Mouse (Mus musculus) kidney, adult 2 months (tissue): ENCODE measurements around the gene Wdfy3. TPM values are rescaled to one million over a fixed set of nuclear protein-coding genes. Genes with fewer than 3 reads are reported as not detected.

Experiments used
- DNase-seq: peaks from one replicate; pipeline ENCODE4 v3.0.0; 2021
- H3K27ac ChIP-seq: fragments of 200-500 bp; 2 replicates; pipeline ENCODE4 v1.5.1; 2012; ENCODE audit warnings: low read depth, low read length, control low read depth, inconsistent platforms; ENCODE audit not compliant: insufficient read depth
- H3K27me3 ChIP-seq: fragments of 200-500 bp; replicated peaks from 2 replicates; pipeline ENCODE4 v1.6.1; 2012; ENCODE audit warnings: mild to moderate bottlenecking, moderate library complexity, low read length, inconsistent platforms; ENCODE audit not compliant: control insufficient read depth, insufficient read depth
- H3K36me3 ChIP-seq: fragments of 200-500 bp; 2 replicates; pipeline ENCODE4 v1.6.1; 2012; ENCODE audit warnings: mild to moderate bottlenecking, moderate library complexity, low read length, inconsistent platforms; ENCODE audit not compliant: control insufficient read depth, insufficient read depth
- H3K4me1 ChIP-seq: fragments of 200-500 bp; 2 replicates; pipeline ENCODE4 v1.6.1; 2011; ENCODE audit warnings: low read length; ENCODE audit not compliant: control insufficient read depth, insufficient read depth
- H3K4me3 ChIP-seq: fragments of 200-500 bp; 2 replicates; pipeline ENCODE4 v1.5.1; 2011; ENCODE audit warnings: mild to moderate bottlenecking, low read depth, low read length, control low read depth; ENCODE audit not compliant: insufficient read depth
- CTCF ChIP-seq: fragments of 200-500 bp; conservative IDR thresholded peaks from 2 replicates; pipeline ENCODE4 v1.5.1; 2011; ENCODE audit warnings: low read depth, mild to moderate bottlenecking, control low read depth, low read length, moderate library complexity, mixed read lengths; ENCODE audit not compliant: insufficient read depth, insufficient read length
- POLR2A ChIP-seq: fragments of 200-500 bp; IDR thresholded peaks from one replicate; pipeline ENCODE4 v1.6.1; 2011; ENCODE audit warnings: low read depth, low read length, control low read depth
- WGBS: fragments of 180-500 bp; shearing (Covaris S2); methylation state at CpG from one replicate; pipeline ENCODE4 v1.1.7; 2018; 5-methylcytosine and 5-hydroxymethylcytosine counted together
- polyA plus RNA-seq: library from polyadenylated mRNA; depleted of rRNA; stranded (reverse); fragments of >200 nt; gene quantifications from 2 replicates; pipeline ENCODE4 v1.2.3, GENCODE M21; 2012

Gene Wdfy3
- polyA plus RNA-seq, 1 experiment = 39.7 TPM

- 81% methylated on average over 13 of the region's 13 CpGs for WGBS
- H3K27me3 ChIP-seq = no peaks in the 10 kb centered on the region
- peaks cover 3% of the 10 kb centered on the region; the same call in 1 of the 2 replicates for H3K36me3 ChIP-seq
- no peak overlapping the region for H3K27ac ChIP-seq
- no peaks in the 10 kb centered on the region for H3K4me1 ChIP-seq
- no peak for DNase-seq
- TF ChIP-seq CTCF (no peak), POLR2A (no peak)
- H3K4me3 ChIP-seq = no peak overlapping the region
These were observed 131.7 kb downstream of the Wdfy3 start for GRCm38 (mm10) chr5:101937909-101938596.

GRCm38 (mm10) chr5:101937362-101937761, 132.4 kb downstream of the Wdfy3 start:
- TF ChIP-seq CTCF (no peak), POLR2A (no peak)
- WGBS = 56% methylated on average over 21 of the region's 21 CpGs
- H3K4me1 ChIP-seq = no peaks in the 10 kb centered on the region
- H3K36me3 ChIP-seq = peaks cover 1% of the 10 kb centered on the region; the same call in 1 of the 2 replicates
- H3K4me3 ChIP-seq = no peak overlapping the region
- DNase-seq = peak; percentile 36
- H3K27ac ChIP-seq = no peak overlapping the region
- no peaks in the 10 kb centered on the region for H3K27me3 ChIP-seq

GRCm38 (mm10) chr5:101935893-101936292, 133.8 kb downstream of the Wdfy3 start:
- peak; percentile 84 for DNase-seq
- 41% methylated on average over 16 of the region's 16 CpGs for WGBS
- no peak overlapping the region; the same call in 1 of the 2 replicates for H3K27ac ChIP-seq
- no peaks in the 10 kb centered on the region for H3K27me3 ChIP-seq
- no peaks in the 10 kb centered on the region for H3K4me1 ChIP-seq
- H3K36me3 ChIP-seq = no peaks in the 10 kb centered on the region
- no peak for TF ChIP-seq CTCF
- no peak for TF ChIP-seq POLR2A
- H3K4me3 ChIP-seq = peak overlapping the region; percentile 3; the same call in 1 of the 2 replicates

GRCm38 (mm10) chr5:101934629-101935028, 135.1 kb downstream of the Wdfy3 start:
- 64% methylated on average over 7 of the region's 7 CpGs for WGBS
- Histone ChIP-seq H3K36me3 (no peaks in the 10 kb centered on the region; the same call in 1 of the 2 replicates), H3K4me1 (no peaks in the 10 kb centered on the region), H3K4me3 (no peak overlapping the region), H3K27ac (no peak overlapping the region), H3K27me3 (no peaks in the 10 kb centered on the region)
- TF ChIP-seq CTCF = no peak
- no peak for TF ChIP-seq POLR2A
- no peak for DNase-seq

GRCm38 (mm10) chr5:101932971-101933810, 136.5 kb downstream of the Wdfy3 start:
- 61% methylated on average over 15 of the region's 15 CpGs for WGBS
- no peaks in the 10 kb centered on the region; the same call in none of the 2 replicates for H3K36me3 ChIP-seq
- H3K4me1 ChIP-seq = no peaks in the 10 kb centered on the region
- TF ChIP-seq CTCF (no peak), POLR2A (no peak)
- DNase-seq = peak; percentile 41
- H3K27me3 ChIP-seq = no peaks in the 10 kb centered on the region
- no peak overlapping the region for H3K4me3 ChIP-seq
- 0 out of 2 replicates have a peak overlapping the region, but pooled peaks have one; percentile 34 for H3K27ac ChIP-seq

GRCm38 (mm10) chr5:101931997-101932396, 137.7 kb downstream of the Wdfy3 start:
- DNase-seq = no peak
- H3K27ac ChIP-seq = no peak overlapping the region
- no peaks in the 10 kb centered on the region; the same call in none of the 2 replicates for H3K36me3 ChIP-seq
- no peaks in the 10 kb centered on the region for H3K27me3 ChIP-seq
- TF ChIP-seq POLR2A (no peak), CTCF (0 out of 2 replicates have a peak, but pooled peaks have one; percentile 14)
- 78% methylated on average over 4 of the region's 4 CpGs for WGBS
- H3K4me1 ChIP-seq = no peaks in the 10 kb centered on the region
- no peak overlapping the region for H3K4me3 ChIP-seq

- Histone ChIP-seq H3K27ac (no peak overlapping the region), H3K36me3 (peaks cover 3% of the 10 kb centered on the region)
- no peak for DNase-seq
These were observed 143.4 kb downstream of the Wdfy3 start for GRCm38 (mm10) chr5:101926311-101926710.

More at GRCm38 (mm10) chr5:101926311-101926710, 143.4 kb downstream of the Wdfy3 start:
- Histone ChIP-seq H3K27me3 (no peaks in the 10 kb centered on the region), H3K4me1 (no peaks in the 10 kb centered on the region), H3K4me3 (no peak overlapping the region)
- TF ChIP-seq CTCF (no peak), POLR2A (no peak)
- 88% methylated on average over 8 of the region's 8 CpGs for WGBS
